Mouse (Mus musculus): ENCODE results near the gene Pga5.

The Pga5 gene

GRCm38 (mm10) chr19:10662665-10663064 lies 15.2 kb downstream of the Pga5 start:
- no peak for DNase-seq

GRCm38 (mm10) chr19:10661919-10662318 lies 16.0 kb downstream of the Pga5 start:
- DNase-seq: no peak

GRCm38 (mm10) chr19:10661373-10661772 lies 16.5 kb downstream of the Pga5 start:
- DNase-seq: no peak

GRCm38 (mm10) chr19:10658406-10658805 lies 19.5 kb downstream of the Pga5 start:
- no peak for DNase-seq

GRCm38 (mm10) chr19:10657742-10658141 lies 20.1 kb downstream of the Pga5 start:
- DNase-seq: no peak

GRCm38 (mm10) chr19:10656058-10656457 lies 21.8 kb downstream of the Pga5 start:
- DNase-seq: no peak

GRCm38 (mm10) chr19:10648156-10648555 lies 29.7 kb downstream of the Pga5 start:
- DNase-seq: no peak

- DNase-seq: no peak
Observed at GRCm38 (mm10) chr19:10645616-10646015, 32.3 kb downstream of the Pga5 start.

- no peak for DNase-seq
Observed at GRCm38 (mm10) chr19:10640589-10641378, 37.1 kb downstream of the Pga5 start.

- DNase-seq: no peak
Observed at GRCm38 (mm10) chr19:10640080-10640479, 37.8 kb downstream of the Pga5 start.

- no peak for DNase-seq
Observed at GRCm38 (mm10) chr19:10637840-10638239, 40.0 kb downstream of the Pga5 start.

- peak; percentile 68 to 71 for DNase-seq
Observed at GRCm38 (mm10) chr19:10634872-10635318, 43.0 kb downstream of the Pga5 start.

GRCm38 (mm10) chr19:10634106-10634871 lies 43.6 kb downstream of the Pga5 start, which contains the start of gene Vwce:
Gene Vwce, plus strand, starts transcription at chr19:10634213.
- DNase-seq: peak; percentile 62 to 67

Data from cerebellum, adult 18-20 months (tissue).